Mouse (Mus musculus) liver, embryonic 16.5 days (tissue): ENCODE results near the gene Eps8. TPM values are rescaled to one million over a fixed set of nuclear protein-coding genes. Genes with fewer than 3 reads are reported as not detected.

Source experiments
- ATAC-seq: fragments of 200-750 bp; cut with Nextera tagmentation; 2 replicates; pipeline ENCODE4 v1.8.0; 2017; ENCODE audit warnings: low read depth, mild to moderate bottlenecking, moderate number of reproducible peaks, moderate library complexity
- H3K27ac ChIP-seq: fragments of 300-500 bp; sonication (generic); 2 replicates; pipeline ENCODE4 v1.5.1; 2014; ENCODE audit warnings: mild to moderate bottlenecking, low read length
- H3K27me3 ChIP-seq: fragments of 300-500 bp; sonication (generic); 2 replicates; pipeline ENCODE4 v1.6.1; 2014; ENCODE audit warnings: low read depth, low read length, mixed read lengths; ENCODE audit not compliant: control insufficient read depth, insufficient read depth
- H3K36me3 ChIP-seq: fragments of 300-500 bp; sonication (generic); 2 replicates; pipeline ENCODE4 v1.6.1; 2014; ENCODE audit warnings: mild to moderate bottlenecking; ENCODE audit not compliant: control insufficient read depth, insufficient read depth
- H3K4me1 ChIP-seq: fragments of 300-500 bp; sonication (generic); 2 replicates; pipeline ENCODE4 v1.6.1; 2014; ENCODE audit warnings: low read depth, low read length, mixed read lengths; ENCODE audit not compliant: control insufficient read depth
- H3K4me2 ChIP-seq: fragments of 300-500 bp; sonication (generic); 2 replicates; pipeline ENCODE4 v1.6.1; 2014; ENCODE audit warnings: low read depth, low read length, mixed read lengths
- H3K4me3 ChIP-seq: fragments of 300-500 bp; sonication (generic); 2 replicates; pipeline ENCODE4 v1.5.1; 2014; ENCODE audit warnings: low read depth, mild to moderate bottlenecking, low read length
- H3K9ac ChIP-seq: fragments of 300-500 bp; sonication (generic); 2 replicates; pipeline ENCODE4 v1.6.1; 2014; ENCODE audit warnings: low read depth, low read length
- H3K9me3 ChIP-seq: fragments of 300-500 bp; sonication (generic); replicated peaks from 2 replicates; pipeline ENCODE4 v1.6.1; 2016; ENCODE audit warnings: low read length; ENCODE audit not compliant: control insufficient read depth
- WGBS: fragments of 180-500 bp; shearing (Covaris S2); extraction: QIAGEN DNeasy Blood & Tissue Kit; methylation state at CpG from one replicate; pipeline ENCODE4 v1.1.7; 2014; ENCODE audit not compliant: insufficient replicate concordance; 5-methylcytosine and 5-hydroxymethylcytosine counted together
- polyA plus RNA-seq: library from polyadenylated mRNA; unstranded; fragments of >200 nt; fragmentation: Nextera tagmentation; extraction: Ambion mirVana; gene quantifications from 2 replicates; pipeline ENCODE4 v1.2.1, GENCODE M21; 2015

Gene Eps8
- polyA plus RNA-seq, 1 experiment from 2014 or later, result 3.7 TPM

GRCm38 (mm10) chr6:137649528-137649927 is 5.1 kb downstream of the Eps8 start:
- Histone ChIP-seq H3K27ac (no peak overlapping the region), H3K9me3 (no peaks in the 10 kb centered on the region), H3K4me3 (peak overlapping the region; percentile 58; the same call in 1 of the 2 replicates), H3K36me3 (no peaks in the 10 kb centered on the region), H3K4me1 (no peaks in the 10 kb centered on the region), H3K9ac (no peak overlapping the region), H3K4me2 (peak overlapping the region; percentile 59), H3K27me3 (peaks cover 28% of the 10 kb centered on the region)
- WGBS, result 15% methylated on average over 6 of the region's 7 CpGs
- no peak for ATAC-seq

DNA sequence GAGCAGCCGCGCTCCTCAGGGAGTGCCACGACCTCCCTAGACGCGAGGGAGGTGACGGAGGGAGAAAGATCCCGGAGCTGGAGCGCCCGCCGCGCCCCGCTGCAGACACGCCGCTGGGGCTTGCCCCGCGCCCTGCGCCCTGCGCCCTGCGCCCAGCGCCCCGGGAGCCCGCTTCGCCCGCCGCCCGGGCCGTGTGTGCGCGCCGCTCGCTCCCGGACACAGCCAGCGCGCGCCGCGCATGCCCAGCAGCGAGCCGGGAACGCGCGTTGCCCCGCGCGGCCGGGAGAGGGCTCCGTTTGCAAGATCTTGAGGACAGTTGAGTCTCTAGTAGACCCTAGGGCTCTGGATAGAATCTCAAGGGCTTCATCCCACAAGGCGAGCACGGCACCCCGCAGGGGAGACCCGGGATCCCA is 5.6 kb downstream of the Eps8 start:
- Histone ChIP-seq H3K27ac (no peak overlapping the region), H3K4me2 (peak overlapping the region; percentile 59), H3K4me3 (peak overlapping the region; percentile 58), H3K9me3 (no peaks in the 10 kb centered on the region), H3K9ac (peak overlapping the region; percentile 24; the same call in 1 of the 2 replicates), H3K4me1 (no peaks in the 10 kb centered on the region), H3K36me3 (no peaks in the 10 kb centered on the region), H3K27me3 (peaks cover 28% of the 10 kb centered on the region)
- WGBS, result under 1% methylated on average over 47 of the region's 51 CpGs
- peak; percentile 47 for ATAC-seq

- Histone ChIP-seq H3K4me1 (no peaks in the 10 kb centered on the region), H3K4me3 (peak overlapping the region; percentile 58), H3K27me3 (peaks cover 28% of the 10 kb centered on the region), H3K9ac (peak overlapping the region; percentile 24; the same call in 1 of the 2 replicates), H3K27ac (no peak overlapping the region), H3K4me2 (peak overlapping the region; percentile 59), H3K36me3 (no peaks in the 10 kb centered on the region), H3K9me3 (no peaks in the 10 kb centered on the region)
- no peak for ATAC-seq
- 1% methylated on average over 55 of the region's 59 CpGs for WGBS
These were observed 6.3 kb downstream of the Eps8 start for GRCm38 (mm10) chr6:137648110-137649067.

GRCm38 (mm10) chr6:137647646-137648045 is 7.0 kb downstream of the Eps8 start:
- peak overlapping the region; percentile 59 for H3K4me2 ChIP-seq
- WGBS, result 20% methylated on average over 10 of the region's 10 CpGs
- H3K9me3 ChIP-seq, result no peaks in the 10 kb centered on the region
- H3K4me1 ChIP-seq, result no peaks in the 10 kb centered on the region
- no peak overlapping the region for H3K27ac ChIP-seq
- H3K4me3 ChIP-seq, result peak overlapping the region; percentile 58; the same call in 1 of the 2 replicates
- peaks cover 28% of the 10 kb centered on the region for H3K27me3 ChIP-seq
- no peak overlapping the region for H3K9ac ChIP-seq
- no peaks in the 10 kb centered on the region for H3K36me3 ChIP-seq
- ATAC-seq, result no peak

- H3K4me3 ChIP-seq, result no peak overlapping the region
- no peak overlapping the region for H3K27ac ChIP-seq
- no peaks in the 10 kb centered on the region for H3K4me1 ChIP-seq
- H3K27me3 ChIP-seq, result peaks cover 28% of the 10 kb centered on the region
- H3K9me3 ChIP-seq, result no peaks in the 10 kb centered on the region
- H3K4me2 ChIP-seq, result no peak overlapping the region
- 55% methylated on average over 2 of the region's 2 CpGs for WGBS
- no peaks in the 10 kb centered on the region for H3K36me3 ChIP-seq
- no peak for ATAC-seq
- H3K9ac ChIP-seq, result no peak overlapping the region
These were observed 8.0 kb downstream of the Eps8 start for GRCm38 (mm10) chr6:137646726-137647125.

DNA sequence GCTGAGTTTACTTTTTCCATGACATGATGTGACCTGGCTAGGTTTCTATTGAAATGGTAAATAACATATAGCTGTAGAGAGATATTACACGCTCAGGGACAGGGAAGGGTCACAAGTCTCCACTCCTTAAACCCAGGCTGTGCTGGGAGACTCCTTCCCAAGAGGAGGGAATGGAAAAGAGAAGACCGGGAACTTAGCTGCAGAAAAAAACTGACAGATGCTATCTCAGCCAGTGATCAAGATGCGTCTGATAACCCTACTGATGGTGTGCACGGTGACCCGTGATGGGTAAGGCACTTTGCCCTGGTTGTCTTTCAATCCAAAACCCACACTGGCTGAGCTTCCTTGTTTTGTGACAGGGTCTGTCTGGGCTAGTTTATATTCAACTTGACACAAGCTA is 9.8 kb downstream of the Eps8 start:
- H3K4me1 ChIP-seq, result no peaks in the 10 kb centered on the region
- H3K9me3 ChIP-seq, result no peaks in the 10 kb centered on the region
- H3K4me2 ChIP-seq, result no peak overlapping the region
- no peaks in the 10 kb centered on the region for H3K36me3 ChIP-seq
- H3K4me3 ChIP-seq, result no peak overlapping the region
- no peak for ATAC-seq
- no peak overlapping the region for H3K9ac ChIP-seq
- H3K27ac ChIP-seq, result no peak overlapping the region
- 64% methylated on average over 5 of the region's 5 CpGs for WGBS
- peaks cover 28% of the 10 kb centered on the region for H3K27me3 ChIP-seq

DNA sequence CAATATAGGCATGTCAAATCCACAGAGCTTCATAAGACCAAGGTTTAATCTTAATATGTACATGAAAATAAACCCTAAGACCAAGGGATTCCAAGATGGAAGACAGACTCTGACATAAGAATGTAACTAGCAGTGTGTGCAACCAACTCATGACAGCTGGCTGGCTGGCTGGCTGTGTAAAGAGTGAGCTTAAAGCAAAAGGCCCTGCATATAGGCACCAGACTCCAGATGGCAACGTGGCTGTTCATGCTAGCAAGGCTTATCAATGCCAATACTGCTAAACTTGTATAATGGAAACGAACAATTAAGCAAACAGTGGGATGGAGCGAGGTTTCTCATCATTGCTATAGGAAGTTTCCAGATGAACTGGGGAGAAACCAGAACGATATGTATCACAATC is 10.9 kb downstream of the Eps8 start:
- Histone ChIP-seq H3K27me3 (peaks cover 19% of the 10 kb centered on the region), H3K9me3 (no peaks in the 10 kb centered on the region), H3K4me2 (no peak overlapping the region), H3K27ac (no peak overlapping the region), H3K4me3 (no peak overlapping the region), H3K4me1 (no peaks in the 10 kb centered on the region), H3K9ac (no peak overlapping the region), H3K36me3 (no peaks in the 10 kb centered on the region)
- WGBS, result 61% methylated on average over 4 of the region's 4 CpGs
- no peak for ATAC-seq

GRCm38 (mm10) chr6:137641642-137642041 is 13.0 kb downstream of the Eps8 start:
- 54% methylated on average over 1 of the region's 1 CpGs for WGBS
- no peak overlapping the region for H3K27ac ChIP-seq
- no peaks in the 10 kb centered on the region for H3K36me3 ChIP-seq
- no peak overlapping the region for H3K4me3 ChIP-seq
- H3K27me3 ChIP-seq, result peaks cover 2% of the 10 kb centered on the region; the same call in 1 of the 2 replicates
- H3K9me3 ChIP-seq, result no peaks in the 10 kb centered on the region
- no peak for ATAC-seq
- no peaks in the 10 kb centered on the region for H3K4me1 ChIP-seq
- H3K9ac ChIP-seq, result no peak overlapping the region
- no peak overlapping the region for H3K4me2 ChIP-seq
